Mouse (Mus musculus) adrenal gland, adult 8-10 months (tissue): Measurements from ENCODE around the gene Gm3127. TPM values are rescaled to one million over a fixed set of nuclear protein-coding genes. Genes with fewer than 3 reads are reported as not detected.
"Not testable (repeated sequence)": the region's sequence is repeated elsewhere in the genome, so short reads cannot be mapped to it uniquely, and the experiment has no call there.

Source experiments
- DNase-seq: peaks from one replicate; pipeline ENCODE4 v3.0.0; 2022
- total RNA-seq, 4 experiments: library from RNA; stranded (reverse); gene quantifications; 2 replicates each; pipeline ENCODE4 v1.2.4; 2022

The Gm3127 gene
- total RNA-seq: not detected

DNA sequence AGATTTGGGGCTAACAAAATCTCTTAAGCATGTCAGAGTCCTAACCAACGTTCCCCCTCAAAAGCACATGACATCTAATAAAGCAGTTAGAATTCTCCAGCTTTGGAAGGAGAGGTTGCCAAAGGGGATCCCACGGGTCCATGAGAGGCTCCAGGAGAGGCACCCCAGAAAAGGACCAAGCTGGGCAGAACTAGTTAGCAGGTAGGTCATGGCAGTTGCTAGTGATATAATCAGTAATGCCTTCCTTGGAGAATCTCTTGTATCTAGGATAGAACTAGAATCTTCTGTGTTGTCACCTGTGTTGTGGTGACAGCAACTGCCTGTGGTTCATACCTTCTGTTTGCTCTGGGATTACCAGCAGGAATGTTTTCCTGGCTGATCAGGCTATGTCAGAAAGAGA is at the start of gene Gm3127:
Gene Gm3127, plus strand, starts transcription at position 301 of the 400 bp plus-strand sequence.
- not testable (repeated sequence) for DNase-seq

DNA sequence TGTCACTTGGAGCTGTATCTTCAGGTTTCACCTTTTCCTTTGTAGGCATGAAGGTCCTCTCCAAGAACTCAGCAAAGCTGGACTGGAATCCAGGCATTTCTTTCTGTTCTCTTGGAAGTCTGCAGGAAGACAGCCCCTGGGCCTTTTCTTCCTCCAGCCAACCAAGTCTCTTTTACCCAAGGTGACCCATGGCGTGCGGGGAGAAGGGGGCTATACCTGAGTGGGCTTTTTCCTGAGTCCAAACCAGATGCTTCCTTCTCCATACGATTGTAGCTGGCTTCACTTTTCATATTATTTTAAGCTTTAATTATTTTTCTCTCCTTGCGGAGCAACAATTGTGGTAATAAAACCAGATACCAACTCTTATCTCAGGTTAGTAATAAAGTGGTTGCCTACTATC is 23.2 kb upstream of the Gm3127 start:
- DNase-seq: not testable (repeated sequence)

DNA sequence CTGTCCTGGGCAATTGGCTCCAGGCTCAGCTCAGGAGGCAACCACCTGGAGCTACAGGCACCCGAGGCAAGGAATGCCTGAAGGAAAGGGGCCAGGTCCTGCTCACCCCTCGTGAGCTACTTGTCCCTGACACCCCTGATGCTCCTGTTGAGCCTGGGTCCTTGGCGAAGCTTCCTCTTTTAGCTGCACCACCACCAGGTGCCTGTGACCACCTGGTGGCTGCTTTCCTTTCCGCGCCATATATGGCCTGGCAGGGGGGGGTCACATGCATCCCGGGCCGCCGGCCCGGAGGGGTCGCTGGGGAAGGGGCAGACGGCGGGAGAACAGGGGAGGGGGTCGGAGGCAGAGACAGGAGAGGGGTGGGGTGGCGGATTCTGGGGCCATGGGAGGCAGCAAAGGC is 17.2 kb downstream of the Gm3127 start:
- DNase-seq: not testable (repeated sequence)

DNA sequence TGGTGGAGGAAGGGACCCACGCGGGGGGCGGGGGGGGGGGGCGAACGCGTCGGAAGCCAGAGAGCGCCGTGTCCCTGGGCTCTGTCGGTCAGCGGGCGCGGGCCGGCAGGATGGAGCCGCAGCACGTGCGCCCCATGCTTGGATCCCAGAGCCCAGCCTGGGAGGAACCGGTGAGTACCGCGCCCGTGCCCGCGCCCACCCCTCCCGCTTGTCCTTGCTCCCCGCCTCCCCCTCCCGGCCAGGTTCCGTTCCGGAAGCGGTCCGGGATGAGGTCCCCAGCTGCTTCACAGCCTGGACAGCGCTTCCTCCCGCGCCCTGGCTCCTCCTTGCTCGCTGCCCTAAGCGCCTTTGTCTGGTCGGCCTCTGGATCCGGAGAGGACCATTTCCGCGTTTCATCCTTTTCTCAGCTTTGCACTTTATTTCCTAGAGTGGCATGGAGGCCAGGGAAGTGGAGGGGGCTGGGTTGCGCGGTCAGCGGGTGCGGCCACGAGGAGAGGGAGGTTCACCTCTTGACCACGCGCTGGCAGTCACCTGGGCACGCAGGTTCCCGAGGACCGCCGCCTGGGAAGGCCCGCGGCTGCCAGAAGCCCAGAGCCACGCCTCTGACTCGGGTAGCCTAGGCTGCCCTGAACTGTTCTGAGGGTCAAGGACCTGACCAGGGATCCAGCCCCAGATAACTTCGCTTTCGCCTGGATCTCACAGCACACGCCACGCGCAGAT is 17.8 kb downstream of the Gm3127 start, which contains the start of gene Gm2974:
Gene Gm2974, plus strand, starts transcription at position 86 of the 720 bp plus-strand sequence.
- DNase-seq: not testable (repeated sequence)

DNA sequence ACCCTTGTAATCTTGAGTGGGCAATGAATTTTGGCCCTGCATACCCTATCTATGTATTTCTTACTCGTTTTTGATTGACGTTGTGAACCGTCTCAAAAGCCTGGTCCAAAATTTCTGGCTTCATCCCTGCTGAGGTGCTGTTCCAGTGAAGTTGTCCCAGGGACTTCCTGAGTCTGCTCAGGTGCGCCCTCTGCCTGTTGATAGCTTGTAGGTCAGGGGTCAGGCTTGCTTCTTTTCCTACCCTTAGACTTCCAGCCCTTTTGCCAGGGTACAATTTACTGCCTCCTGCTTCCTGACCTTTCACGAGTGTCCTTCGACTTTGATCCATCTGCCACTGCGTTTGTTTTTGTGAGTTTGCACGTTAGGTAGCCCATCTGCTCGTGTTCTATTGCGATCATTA is 18.5 kb downstream of the Gm3127 start:
- not testable (repeated sequence) for DNase-seq

Other genes with a start within 250 kb of the Gm3127 start
- not detected for gene Gm3029, start 233.3 kb upstream of the Gm3127 start, total RNA-seq
- gene Gm3095, start 201.5 kb upstream of the Gm3127 start, total RNA-seq: not detected
- not detected for gene Gm3099, start 166.6 kb upstream of the Gm3127 start, total RNA-seq
- gene Gm5796, start 141.1 kb upstream of the Gm3127 start, total RNA-seq: under 1 TPM in 2 of 4 experiments, not detected in 2; 0.34 to 0.48 TPM
- gene Gm3115, start 80.9 kb upstream of the Gm3127 start, total RNA-seq: not detected
- gene Gm8108, start 54.5 kb upstream of the Gm3127 start, total RNA-seq: under 1 TPM in 2 of 4 experiments, not detected in 2; 0.31 to 0.37 TPM
- gene Gm2974, start 17.5 kb downstream of the Gm3127 start, total RNA-seq: not detected
- gene Gm3138, start 84.6 kb downstream of the Gm3127 start, total RNA-seq: not detected
- gene Gm3149, start 152.3 kb downstream of the Gm3127 start, total RNA-seq: not detected
- under 1 TPM in 1 of 4 experiments, not detected in 3; 0.30 TPM for gene 2610042L04Rik, start 169.7 kb downstream of the Gm3127 start, total RNA-seq
- not detected for gene Gm3159, start 232.5 kb downstream of the Gm3127 start, total RNA-seq